Mouse (Mus musculus): ENCODE measurements at regions not wholly inside any gene's neighbourhood (a gene's known extent, or its start where the extent isn't known, plus 50 kb on each side); places are given as distances from the start of the nearest gene placed in this dataset.
"Not testable (repeated sequence)": the region's sequence is repeated elsewhere in the genome, so short reads cannot be mapped to it uniquely, and the experiment has no call there.

DNA sequence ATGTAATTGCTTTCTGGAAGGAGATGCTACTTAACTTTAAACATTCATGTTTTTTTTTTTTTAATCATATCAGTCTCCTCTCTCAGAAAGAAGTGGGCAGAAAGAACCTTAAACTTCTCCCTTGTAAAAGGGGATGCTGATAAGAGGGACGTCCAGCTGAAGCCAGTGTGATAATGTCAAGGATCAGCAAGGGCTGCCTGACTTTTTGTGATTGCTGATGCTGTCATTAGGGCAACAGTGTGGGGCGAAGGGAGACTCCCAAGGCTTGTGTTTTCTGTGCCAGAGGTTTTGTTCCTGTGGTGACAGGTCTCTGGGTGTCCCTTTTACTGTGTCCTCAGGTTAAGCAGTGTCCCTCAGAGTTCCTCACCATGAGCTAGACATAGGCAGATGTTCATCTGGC is 61.8 kb upstream of the Prkar2b start:
- peak; percentile 70 to 76 for DNase-seq (ENCODE audit: low spot score in 2 of 2)

DNA sequence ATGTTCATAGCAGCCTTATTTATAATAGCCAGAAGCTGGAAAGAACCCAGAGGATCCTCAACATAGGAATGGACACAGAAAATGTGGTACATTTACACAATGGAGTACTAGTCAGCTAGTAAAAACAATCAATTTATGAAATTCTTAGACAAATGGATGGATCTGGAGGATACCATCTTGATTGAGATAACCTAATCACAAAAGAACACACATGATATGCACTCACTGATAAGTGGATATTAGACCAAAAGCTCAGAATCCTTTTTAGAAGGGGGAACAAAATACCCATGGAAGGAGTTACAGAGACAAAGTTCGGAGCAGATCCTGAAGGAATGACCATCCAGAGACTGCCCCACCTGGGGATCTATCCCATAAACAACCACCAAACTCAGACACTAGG is 60.9 kb upstream of the Prkar2b start:
- DNase-seq (ENCODE audit: low spot score in 2 of 2) = not testable (repeated sequence)

DNA sequence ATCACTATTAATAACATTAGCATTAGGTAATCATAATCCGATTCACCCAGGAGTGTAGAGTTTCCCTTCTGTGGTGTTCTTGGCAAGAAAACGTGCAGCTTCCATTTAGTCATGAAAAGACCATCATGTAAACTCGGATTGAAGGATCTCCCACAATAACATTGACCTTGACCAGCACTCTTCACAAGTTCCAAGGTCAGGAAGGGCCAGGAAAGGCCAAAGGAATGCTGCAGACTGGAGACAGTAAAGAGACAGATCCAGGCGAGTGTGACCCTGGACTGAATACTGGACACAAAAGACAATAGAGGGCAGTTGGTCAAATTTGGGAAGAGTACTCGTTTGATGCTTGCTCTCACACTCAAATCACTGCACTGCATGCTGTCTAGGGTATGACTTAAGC is 51.6 kb upstream of the Prkar2b start:
- no peak for DNase-seq (ENCODE audit: low spot score in 2 of 2)

DNA sequence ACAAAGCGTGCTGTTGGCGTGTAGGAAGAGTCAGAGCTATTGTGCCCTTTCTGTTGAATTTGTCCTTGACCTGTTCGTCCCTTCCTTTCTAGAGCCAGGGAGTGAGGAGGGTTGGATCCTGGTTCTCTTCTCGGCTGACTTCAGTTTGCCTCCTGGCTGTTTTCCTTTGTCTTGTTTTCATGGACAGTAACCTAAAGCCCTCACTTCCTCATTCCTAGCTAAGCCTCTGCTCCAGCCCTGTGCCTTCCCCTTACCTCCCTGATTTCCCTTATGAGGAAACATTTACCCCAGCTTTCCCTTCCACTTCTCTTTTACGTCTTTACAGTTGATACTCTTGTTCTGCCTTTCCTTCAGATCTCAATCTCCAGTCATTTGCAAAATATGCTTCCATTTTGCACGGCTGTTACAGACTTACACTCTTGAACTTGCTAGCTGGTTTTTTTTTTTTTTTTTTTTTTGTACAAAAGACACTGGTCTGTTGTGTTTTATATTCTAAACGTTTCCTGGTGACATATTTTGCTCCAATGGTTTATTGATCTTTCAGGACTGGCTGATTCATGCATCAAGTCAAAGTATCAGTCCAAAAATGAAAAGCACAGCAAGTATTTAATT is 50.5 kb upstream of the Prkar2b start:
- no peak for DNase-seq (ENCODE audit: low spot score in 2 of 2)

DNA sequence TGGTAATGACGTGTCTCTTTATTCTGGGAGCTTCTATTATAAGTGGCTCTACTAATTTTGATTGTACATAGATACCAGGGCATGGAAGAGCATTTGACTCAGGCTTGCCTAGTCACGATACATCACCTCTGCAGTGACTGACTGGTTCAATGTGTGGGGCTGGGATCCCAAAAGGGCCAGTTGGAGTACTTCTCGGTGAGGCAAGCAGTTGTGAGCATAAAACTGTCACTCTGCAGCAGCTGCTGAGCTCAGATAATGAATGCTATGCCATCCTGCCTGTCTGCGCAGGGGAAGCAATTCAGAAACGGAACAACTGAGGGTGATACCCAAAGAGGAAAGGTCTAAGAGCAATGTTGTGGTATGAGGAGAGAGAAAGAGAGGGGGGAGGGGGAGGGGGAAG is 49.8 kb upstream of the Prkar2b start:
- peak; percentile 76 to 80 for DNase-seq (ENCODE audit: low spot score in 2 of 2)

Data from spleen, postnatal 4 days (tissue).